Mouse (Mus musculus) heart, embryonic 15.5 days (tissue): ENCODE measurements at regions not wholly inside any gene's neighbourhood (a gene's known extent, or its start where the extent isn't known, plus 50 kb on each side); places are given as distances from the start of the nearest gene placed in this dataset.

Experiments used
- ATAC-seq: fragments of 200-750 bp; cut with Nextera tagmentation; replicated peaks from 2 replicates; pipeline ENCODE4 v1.8.0; 2017; ENCODE audit warnings: low read depth, moderate TSS enrichment; ENCODE audit not compliant: insufficient number of reproducible peaks, insufficient read depth, low FRiP score
- H3K27ac ChIP-seq: fragments of 300-500 bp; sonication (generic); 2 replicates; pipeline ENCODE4 v1.5.1; 2015; ENCODE audit warnings: mild to moderate bottlenecking, inconsistent platforms
- H3K27me3 ChIP-seq: fragments of 300-500 bp; sonication (generic); 2 replicates; pipeline ENCODE4 v1.6.1; 2015; ENCODE audit warnings: inconsistent platforms
- H3K36me3 ChIP-seq: fragments of 300-500 bp; sonication (generic); 2 replicates; pipeline ENCODE4 v1.6.1; 2015; ENCODE audit warnings: mild to moderate bottlenecking, inconsistent platforms
- H3K4me1 ChIP-seq: fragments of 300-500 bp; sonication (generic); replicated peaks from 2 replicates; pipeline ENCODE4 v1.6.1; 2015; ENCODE audit warnings: inconsistent platforms
- H3K4me2 ChIP-seq: fragments of 300-500 bp; sonication (generic); 2 replicates; pipeline ENCODE4 v1.6.1; 2015; ENCODE audit warnings: inconsistent platforms, mild to moderate bottlenecking, moderate library complexity
- H3K4me3 ChIP-seq: fragments of 300-500 bp; sonication (generic); 2 replicates; pipeline ENCODE4 v1.5.1; 2015; ENCODE audit warnings: mild to moderate bottlenecking, inconsistent platforms
- H3K9ac ChIP-seq: fragments of 300-500 bp; sonication (generic); 2 replicates; pipeline ENCODE4 v1.6.1; 2015; ENCODE audit warnings: mild to moderate bottlenecking, inconsistent platforms
- H3K9me3 ChIP-seq: fragments of 300-500 bp; sonication (generic); replicated peaks from 2 replicates; pipeline ENCODE4 v1.6.1; 2016; ENCODE audit warnings: inconsistent platforms
- WGBS: fragments of 180-500 bp; shearing (Covaris S2); methylation state at CpG from one replicate; pipeline ENCODE4 v1.1.7; 2015; ENCODE audit warnings: mixed read lengths; 5-methylcytosine and 5-hydroxymethylcytosine counted together

- Histone ChIP-seq H3K9me3 (no peaks in the 10 kb centered on the region), H3K27me3 (no peaks in the 10 kb centered on the region), H3K9ac (no peak overlapping the region), H3K4me2 (no peak overlapping the region), H3K4me3 (no peak overlapping the region), H3K4me1 (no peaks in the 10 kb centered on the region), H3K27ac (no peak overlapping the region), H3K36me3 (no peaks in the 10 kb centered on the region)
- 91% methylated on average over 5 of the region's 5 CpGs for WGBS
- no peak for ATAC-seq
Observed at GRCm38 (mm10) chr6:81738466-81738865, 185.0 kb upstream of the Gcfc2 start.

GRCm38 (mm10) chr6:81749681-81750080, 173.8 kb upstream of the Gcfc2 start:
- Histone ChIP-seq H3K4me3 (no peak overlapping the region), H3K36me3 (no peaks in the 10 kb centered on the region), H3K4me2 (no peak overlapping the region), H3K4me1 (no peaks in the 10 kb centered on the region), H3K27me3 (no peaks in the 10 kb centered on the region), H3K9ac (no peak overlapping the region), H3K9me3 (no peaks in the 10 kb centered on the region), H3K27ac (no peak overlapping the region)
- no peak for ATAC-seq
- WGBS = 50% methylated on average over 3 of the region's 3 CpGs

- Histone ChIP-seq H3K27me3 (no peaks in the 10 kb centered on the region), H3K9ac (no peak overlapping the region), H3K27ac (no peak overlapping the region), H3K36me3 (no peaks in the 10 kb centered on the region), H3K4me2 (no peak overlapping the region), H3K4me1 (no peaks in the 10 kb centered on the region), H3K9me3 (no peaks in the 10 kb centered on the region), H3K4me3 (no peak overlapping the region)
- 88% methylated on average over 5 of the region's 5 CpGs for WGBS
- no peak for ATAC-seq
Observed at GRCm38 (mm10) chr6:81751631-81752030, 171.8 kb upstream of the Gcfc2 start.

- Histone ChIP-seq H3K4me2 (no peak overlapping the region), H3K4me1 (no peaks in the 10 kb centered on the region), H3K27me3 (no peaks in the 10 kb centered on the region), H3K27ac (no peak overlapping the region), H3K36me3 (no peaks in the 10 kb centered on the region), H3K9ac (no peak overlapping the region), H3K4me3 (no peak overlapping the region), H3K9me3 (no peaks in the 10 kb centered on the region)
- ATAC-seq = no peak
- WGBS = 71% methylated on average over 7 of the region's 7 CpGs
Observed at GRCm38 (mm10) chr6:81756242-81756641, 167.2 kb upstream of the Gcfc2 start.

GRCm38 (mm10) chr6:81758876-81759275, 164.6 kb upstream of the Gcfc2 start:
- 72% methylated on average over 5 of the region's 5 CpGs for WGBS
- Histone ChIP-seq H3K9me3 (no peaks in the 10 kb centered on the region), H3K4me1 (no peaks in the 10 kb centered on the region), H3K36me3 (no peaks in the 10 kb centered on the region), H3K4me3 (no peak overlapping the region), H3K9ac (no peak overlapping the region), H3K27me3 (no peaks in the 10 kb centered on the region), H3K27ac (no peak overlapping the region), H3K4me2 (no peak overlapping the region)
- ATAC-seq = no peak

- ATAC-seq = no peak
- WGBS = 83% methylated on average over 2 of the region's 2 CpGs
- Histone ChIP-seq H3K36me3 (no peaks in the 10 kb centered on the region), H3K9ac (no peak overlapping the region), H3K4me2 (no peak overlapping the region), H3K4me3 (no peak overlapping the region), H3K27ac (no peak overlapping the region), H3K27me3 (no peaks in the 10 kb centered on the region), H3K4me1 (peaks cover 4% of the 10 kb centered on the region), H3K9me3 (no peaks in the 10 kb centered on the region)
Observed at GRCm38 (mm10) chr6:81760181-81760580, 163.3 kb upstream of the Gcfc2 start.

- Histone ChIP-seq H3K36me3 (no peaks in the 10 kb centered on the region), H3K9me3 (no peaks in the 10 kb centered on the region), H3K4me3 (no peak overlapping the region), H3K4me1 (peaks cover 23% of the 10 kb centered on the region), H3K9ac (no peak overlapping the region), H3K27me3 (peaks cover 7% of the 10 kb centered on the region), H3K27ac (no peak overlapping the region), H3K4me2 (no peak overlapping the region)
- 72% methylated on average over 7 of the region's 7 CpGs for WGBS
- ATAC-seq = no peak
Observed at GRCm38 (mm10) chr6:81765831-81766230, 157.6 kb upstream of the Gcfc2 start.

- Histone ChIP-seq H3K4me3 (no peak overlapping the region), H3K27ac (no peak overlapping the region), H3K36me3 (no peaks in the 10 kb centered on the region), H3K4me2 (no peak overlapping the region), H3K9me3 (no peaks in the 10 kb centered on the region), H3K9ac (no peak overlapping the region), H3K4me1 (peaks cover 23% of the 10 kb centered on the region), H3K27me3 (peaks cover 11% of the 10 kb centered on the region)
- peak; percentile 87 for ATAC-seq
- WGBS = 26% methylated on average over 4 of the region's 4 CpGs
Observed at GRCm38 (mm10) chr6:81766800-81767199, 156.7 kb upstream of the Gcfc2 start.

GRCm38 (mm10) chr6:81768669-81769537, 154.6 kb upstream of the Gcfc2 start:
- Histone ChIP-seq H3K36me3 (no peaks in the 10 kb centered on the region), H3K4me3 (no peak overlapping the region), H3K27me3 (peaks cover 11% of the 10 kb centered on the region), H3K9me3 (no peaks in the 10 kb centered on the region), H3K27ac (no peak overlapping the region), H3K4me2 (no peak overlapping the region), H3K4me1 (peaks cover 23% of the 10 kb centered on the region), H3K9ac (no peak overlapping the region)
- 62% methylated on average over 5 of the region's 5 CpGs for WGBS
- no peak for ATAC-seq

- Histone ChIP-seq H3K27ac (no peak overlapping the region), H3K27me3 (peaks cover 11% of the 10 kb centered on the region), H3K4me3 (no peak overlapping the region), H3K4me1 (peaks cover 19% of the 10 kb centered on the region), H3K9ac (no peak overlapping the region), H3K36me3 (no peaks in the 10 kb centered on the region), H3K9me3 (no peaks in the 10 kb centered on the region), H3K4me2 (no peak overlapping the region)
- 71% methylated on average over 3 of the region's 3 CpGs for WGBS
- no peak for ATAC-seq
Observed at GRCm38 (mm10) chr6:81770301-81770700, 153.2 kb upstream of the Gcfc2 start.

- peaks cover 6% of the 10 kb centered on the region for H3K4me1 ChIP-seq
Observed at GRCm38 (mm10) chr6:81771862-81772261, 151.6 kb upstream of the Gcfc2 start.

GRCm38 (mm10) chr6:81782131-81782530, 141.3 kb upstream of the Gcfc2 start:
- Histone ChIP-seq H3K4me1 (no peaks in the 10 kb centered on the region), H3K27ac (no peak overlapping the region), H3K27me3 (no peaks in the 10 kb centered on the region), H3K9ac (no peak overlapping the region), H3K36me3 (no peaks in the 10 kb centered on the region), H3K4me2 (no peak overlapping the region), H3K4me3 (no peak overlapping the region), H3K9me3 (no peaks in the 10 kb centered on the region)
- 84% methylated on average over 5 of the region's 5 CpGs for WGBS
- ATAC-seq = no peak

More at GRCm38 (mm10) chr6:81771862-81772261, 151.6 kb upstream of the Gcfc2 start:
- ATAC-seq = no peak
- Histone ChIP-seq H3K36me3 (no peaks in the 10 kb centered on the region), H3K9me3 (no peaks in the 10 kb centered on the region), H3K4me3 (no peak overlapping the region), H3K9ac (no peak overlapping the region), H3K27ac (no peak overlapping the region), H3K4me2 (no peak overlapping the region), H3K27me3 (peaks cover 11% of the 10 kb centered on the region)
